In genomic region chr5:146703710-146704121, GRCm38 (mm10) we compare ENCODE assay signal across 12 mouse cellular contexts.
A peak's percentile ranks its signal among the peaks of the same experiment; 100 is the strongest.
DNase-seq lines count a peak whose midpoint lies in the region; ATAC-seq and TF ChIP-seq lines count a peak whose summit lies in the region.
"Had no signal": no experiment of that assay in that cellular context is flagged by ENCODE, and none has a peak within 500 bp of the region (broad histone marks: within the 10 kb centered on the region; RNA-seq: fewer than 3 reads in every experiment).

No protein-coding gene starts in this region.

- 27% methylated on average over 8 of the region's 8 CpGs for WGBS in kidney, embryonic 14.5 days
- WGBS in intestine, embryonic 14.5 days, result 32% methylated on average over 8 of the region's 8 CpGs
- 11% methylated on average over 8 of the region's 8 CpGs for WGBS in small intestine, adult 2 months
- WGBS in cerebellum, adult 2 months, result 89% methylated on average over 8 of the region's 8 CpGs
- 44% methylated on average over 8 of the region's 8 CpGs for WGBS in kidney, adult 2 months

- H3K9ac ChIP-seq in kidney, embryonic 14.5 days (ENCODE audit: low read depth, low read length), result no peak overlapping the region
- H3K9ac ChIP-seq in intestine, embryonic 14.5 days (ENCODE audit: low read length), result no peak overlapping the region
- H3K9ac ChIP-seq: forebrain, postnatal 0 days had no signal

- no peak for TF ChIP-seq CTCF in Patski (IDR thresholded peaks at IDR 0.05)
- TF ChIP-seq CTCF in small intestine, adult 2 months (IDR thresholded peaks at IDR 0.05; ENCODE audit: extremely low read depth, insufficient read length, insufficient replicate concordance, low read depth, low read length), result no peak
- TF ChIP-seq CTCF in cerebellum, adult 2 months (IDR thresholded peaks at IDR 0.05; ENCODE audit: borderline replicate concordance, insufficient read depth, low read depth, low read length), result no peak
- TF ChIP-seq CTCF in kidney, adult 2 months (conservative IDR thresholded peaks at IDR 0.05; ENCODE audit: insufficient read depth, insufficient read length, low read depth, low read length), result no peak

- H3K27me3 ChIP-seq in kidney, embryonic 14.5 days (ENCODE audit: control insufficient read depth, insufficient read depth, low read length), result no peaks in the 10 kb centered on the region
- no peaks in the 10 kb centered on the region for H3K27me3 ChIP-seq in Patski
- no peaks in the 10 kb centered on the region for H3K27me3 ChIP-seq in intestine, embryonic 14.5 days (replicated peaks; ENCODE audit: control insufficient read depth, insufficient read depth, low read length)
- H3K27me3 ChIP-seq in small intestine, adult 2 months (ENCODE audit: control insufficient read depth, insufficient read depth, low read length), result no peaks in the 10 kb centered on the region
- H3K27me3 ChIP-seq in cerebellum, adult 2 months (ENCODE audit: control insufficient read depth, insufficient read depth, low read length), result no peaks in the 10 kb centered on the region
- no peaks in the 10 kb centered on the region for H3K27me3 ChIP-seq in kidney, adult 2 months (replicated peaks; ENCODE audit: control insufficient read depth, insufficient read depth, low read length)

- H3K4me1 ChIP-seq in kidney, embryonic 14.5 days (ENCODE audit: control insufficient read depth, insufficient read depth, low read length), result peaks cover 4% of the 10 kb centered on the region; the same call in 1 of the 2 replicates
- H3K4me1 ChIP-seq in intestine, embryonic 14.5 days (replicated peaks; ENCODE audit: control insufficient read depth, insufficient read depth, low read length), result peaks cover 9% of the 10 kb centered on the region; the same call in 1 of the 2 replicates
- H3K4me1 ChIP-seq in small intestine, adult 2 months (ENCODE audit: control insufficient read depth, insufficient read depth, insufficient read length, low read length), result peaks cover 25% of the 10 kb centered on the region; the same call in 1 of the 2 replicates
- H3K4me1 ChIP-seq in cerebellum, adult 2 months (ENCODE audit: control insufficient read depth, insufficient read depth, low read length), result no peaks in the 10 kb centered on the region
- H3K4me1 ChIP-seq in kidney, adult 2 months (ENCODE audit: control insufficient read depth, insufficient read depth, low read length), result no peaks in the 10 kb centered on the region

- H3K4me2 ChIP-seq in kidney, embryonic 14.5 days (replicated peaks; ENCODE audit: low read depth, low read length), result no peak overlapping the region
- no peak overlapping the region for H3K4me2 ChIP-seq in intestine, embryonic 14.5 days (ENCODE audit: low read length)

- in situ Hi-C loops in Patski (cut with MboI; ENCODE audit: low pct_unique_long_range_greater_than_20kb), result no loop called here

- H3K27ac ChIP-seq in kidney, embryonic 14.5 days (ENCODE audit: low read depth, low read length), result peak overlapping the region; percentile 56; the same call in 1 of the 2 replicates
- H3K27ac ChIP-seq in intestine, embryonic 14.5 days (ENCODE audit: low read depth), result peak overlapping the region; percentile 83
- peak overlapping the region; percentile 95 for H3K27ac ChIP-seq in small intestine, adult 2 months (ENCODE audit: insufficient read depth, low read depth, low read length)
- no peak overlapping the region for H3K27ac ChIP-seq in cerebellum, adult 2 months (ENCODE audit: insufficient read depth, low read length)
- no peak overlapping the region for H3K27ac ChIP-seq in kidney, adult 2 months (ENCODE audit: insufficient read depth, low read depth, low read length)
- H3K27ac ChIP-seq: kidney, postnatal 0 days; macrophage had no signal

- peak; percentile 40; the same call in 1 of the 2 replicates for ATAC-seq in kidney, embryonic 14.5 days (ENCODE audit: low FRiP score, low TSS enrichment)
- ATAC-seq in Patski, result peak; percentile 83
- ATAC-seq in intestine, embryonic 14.5 days (replicated peaks; ENCODE audit: low FRiP score, low TSS enrichment, low read depth), result peak; percentile 86
- ATAC-seq: forebrain, postnatal 0 days had no signal

- no peaks in the 10 kb centered on the region for H3K36me3 ChIP-seq in kidney, embryonic 14.5 days (ENCODE audit: control insufficient read depth, insufficient read depth, low read length)
- no peaks in the 10 kb centered on the region for H3K36me3 ChIP-seq in intestine, embryonic 14.5 days (ENCODE audit: control insufficient read depth, insufficient read depth, low read length)
- H3K36me3 ChIP-seq in small intestine, adult 2 months (ENCODE audit: control insufficient read depth, insufficient read depth, low read length), result no peaks in the 10 kb centered on the region
- no peaks in the 10 kb centered on the region for H3K36me3 ChIP-seq in kidney, adult 2 months (ENCODE audit: control insufficient read depth, insufficient read depth, low read length)

- no peak for TF ChIP-seq POLR2A in small intestine, adult 2 months (IDR thresholded peaks at IDR 0.05; ENCODE audit: low read depth, low read length)
- no peak for TF ChIP-seq POLR2A in cerebellum, adult 2 months (IDR thresholded peaks at IDR 0.05; ENCODE audit: borderline replicate concordance, insufficient read depth, low read length)
- no peak for TF ChIP-seq POLR2A in kidney, adult 2 months (IDR thresholded peaks at IDR 0.05; ENCODE audit: low read depth, low read length)

- CTCF ChIA-PET in Patski (lab: Charles Lee), result interaction anchor here (0.9 to 4.8 kb wide), 7 partner anchors 12 to 524 kb away, joined by 3 to 53 read pairs (median 6); no protein-coding TSS in a partner anchor

- H3K4me3 ChIP-seq in kidney, embryonic 14.5 days (ENCODE audit: low read length), result no peak overlapping the region
- no peak overlapping the region for H3K4me3 ChIP-seq in intestine, embryonic 14.5 days (ENCODE audit: low read depth, low read length)
- H3K4me3 ChIP-seq in small intestine, adult 2 months (ENCODE audit: low read depth, low read length), result no peak overlapping the region
- no peak overlapping the region for H3K4me3 ChIP-seq in cerebellum, adult 2 months (replicated peaks; ENCODE audit: insufficient read depth, low read depth, low read length)
- H3K4me3 ChIP-seq in kidney, adult 2 months (ENCODE audit: insufficient read depth, low read depth, low read length), result no peak overlapping the region

- H3K9me3 ChIP-seq in kidney, embryonic 14.5 days (ENCODE audit: control insufficient read depth, low read length), result 0 out of 2 replicates have a peak, but pooled peaks cover 3% of the 10 kb centered on the region
- H3K9me3 ChIP-seq in intestine, embryonic 14.5 days (ENCODE audit: control insufficient read depth, low read length), result no peaks in the 10 kb centered on the region

- DNase-seq in kidney, adult 9 months, result no peak
- peak; percentile 95 for DNase-seq in Patski (ENCODE audit: low read depth, low spot score)
- DNase-seq in intestine, embryonic 14.5 days (ENCODE audit: low spot score), result no peak
- no peak for DNase-seq in cerebellum, adult 2 months
- no peak for DNase-seq in kidney, adult 2 months
- DNase-seq in gastrocnemius, adult 18-20 months (ENCODE audit: low spot score), result no peak
- DNase-seq: cerebellum, postnatal 10 days; forebrain, postnatal 0 days had no signal

- POLR2A ChIA-PET in Patski (lab: Charles Lee), result interaction anchor here (0.7 to 2.2 kb wide), 6 partner anchors 11 to 142 kb away, joined by 3 to 20 read pairs (median 7); partner anchors contain the start of gene Rasl11a

Comparison
In these comparisons a context has a peak if more than half of its experiments do, and no peak if none do; other contexts are left out.
1. H3K27ac ChIP-seq: peak in kidney, embryonic 14.5 days (single experiment), intestine, embryonic 14.5 days (single experiment) and small intestine, adult 2 months (single experiment); none in cerebellum, adult 2 months (single experiment) and kidney, adult 2 months (single experiment).
2. Peak in every context shown above with its lines, with median percentiles within 50 percentile points of each other: ATAC-seq.